Mouse (Mus musculus) c-Kit-positive CD71-negative TER-119-negative erythroid progenitor cells, embryonic 14.5 days (primary cell): ENCODE data around the gene Fezf1.

Experiments
- DNase-seq: peaks from one replicate; pipeline ENCODE4 v3.0.0-alpha.2; 2013; ENCODE audit warnings: low read depth

The Fezf1 gene

DNA sequence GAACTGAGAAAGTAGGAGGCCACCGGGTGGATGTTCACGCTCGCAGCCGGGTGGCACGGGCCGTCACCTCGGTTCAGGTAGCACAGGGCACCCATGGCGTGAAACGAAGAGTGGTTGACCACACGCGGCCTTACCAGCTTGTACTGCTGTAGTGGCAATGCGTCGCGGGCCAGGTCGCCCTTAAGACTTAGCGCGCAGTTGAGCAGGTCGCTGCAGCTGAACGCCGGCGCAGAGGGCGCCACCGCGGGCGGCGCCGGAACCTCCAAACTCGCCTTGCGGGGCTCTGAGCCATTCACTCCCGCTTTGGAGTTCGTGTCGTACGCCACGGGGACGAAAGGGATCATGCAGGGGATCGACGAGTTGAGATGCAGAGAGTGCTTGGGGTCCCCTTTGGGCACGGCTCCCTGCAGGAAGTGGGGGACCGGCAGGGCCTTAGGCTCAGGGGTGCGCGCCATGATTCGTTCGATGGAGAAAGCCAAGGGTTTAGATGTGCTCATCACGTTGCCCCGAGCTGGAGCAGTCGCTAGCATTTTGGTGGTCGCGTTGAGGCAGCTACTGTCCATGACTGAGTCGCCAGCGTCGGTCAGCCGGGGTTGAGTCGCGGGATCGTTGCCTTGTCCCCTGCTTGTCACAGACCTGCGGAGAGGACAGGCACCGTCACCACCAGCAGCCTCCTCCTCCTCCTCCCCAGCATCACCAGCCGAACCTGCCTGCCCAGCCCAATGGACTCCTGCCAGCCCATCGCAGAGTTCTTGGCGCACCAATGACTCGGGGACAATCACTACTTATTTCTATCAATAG lies 450 bp downstream of the Fezf1 start:
- DNase-seq: no peak

DNA sequence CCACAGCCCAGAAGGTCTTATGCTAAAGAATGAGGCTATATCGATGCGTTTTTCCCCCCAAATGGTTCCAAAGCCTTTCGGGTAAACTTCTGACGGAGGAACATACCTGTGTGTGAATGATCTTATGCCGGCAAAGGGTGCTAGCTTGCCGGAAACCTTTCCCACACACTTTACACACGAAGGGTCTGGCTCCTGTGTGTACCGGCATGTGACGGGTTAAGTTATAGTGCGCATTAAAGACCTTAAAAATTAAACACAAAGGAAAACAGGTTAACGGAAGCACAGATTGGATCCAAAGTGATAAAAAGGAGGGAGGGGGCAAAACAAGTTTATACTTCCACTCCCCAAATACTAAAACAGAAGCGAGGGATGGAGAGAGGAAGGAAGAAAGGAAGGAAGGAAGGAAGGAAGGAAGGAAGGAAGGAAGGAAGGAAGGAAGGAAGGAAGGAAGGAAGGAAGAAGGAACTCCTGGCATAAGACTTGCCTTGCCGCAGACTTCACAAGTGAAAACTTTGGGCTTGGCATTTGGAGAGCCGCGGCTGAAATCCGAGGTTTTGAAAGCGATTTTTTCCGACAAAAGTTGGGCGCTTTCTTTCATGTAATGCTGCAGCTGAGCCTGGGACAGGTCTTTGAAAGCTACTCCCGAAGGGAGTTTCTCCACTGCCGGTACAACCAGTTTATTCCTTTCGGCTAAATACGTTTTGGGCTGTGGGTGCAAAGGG lies 1.2 kb downstream of the Fezf1 start:
- DNase-seq: no peak

DNA sequence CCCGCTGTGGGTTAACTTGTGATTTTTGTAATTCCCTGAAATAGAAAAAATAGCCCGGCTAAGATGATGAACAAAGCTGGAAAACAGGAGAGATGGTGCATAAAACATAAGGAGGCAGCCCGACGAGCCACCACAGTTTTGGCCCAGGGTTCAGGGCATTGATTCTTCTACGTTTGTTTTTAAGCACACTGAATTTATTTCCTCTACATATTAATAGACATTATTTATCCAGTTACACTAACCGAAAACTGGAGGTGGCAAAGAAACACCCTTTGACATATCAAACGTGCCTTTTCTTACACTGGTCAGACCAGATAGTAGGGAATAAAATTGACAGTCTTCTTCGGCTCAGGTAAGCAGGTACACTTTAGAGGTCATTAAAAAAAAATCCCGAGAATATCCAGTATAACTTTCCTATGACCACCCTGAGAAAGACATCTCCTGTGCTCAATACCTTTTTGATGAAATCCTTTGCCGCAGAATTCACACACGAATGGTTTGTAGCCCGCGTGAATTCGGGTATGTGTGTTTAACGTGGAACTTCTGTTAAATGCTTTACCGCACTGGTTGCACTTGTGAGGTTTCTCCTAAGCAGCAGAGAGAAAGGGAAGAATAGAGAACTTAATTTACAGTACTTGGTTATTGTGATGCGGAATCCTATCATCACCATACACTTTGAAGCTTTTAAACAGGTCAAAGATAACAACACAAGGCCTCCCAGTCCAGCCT lies 1.9 kb downstream of the Fezf1 start:
- DNase-seq: no peak

DNA sequence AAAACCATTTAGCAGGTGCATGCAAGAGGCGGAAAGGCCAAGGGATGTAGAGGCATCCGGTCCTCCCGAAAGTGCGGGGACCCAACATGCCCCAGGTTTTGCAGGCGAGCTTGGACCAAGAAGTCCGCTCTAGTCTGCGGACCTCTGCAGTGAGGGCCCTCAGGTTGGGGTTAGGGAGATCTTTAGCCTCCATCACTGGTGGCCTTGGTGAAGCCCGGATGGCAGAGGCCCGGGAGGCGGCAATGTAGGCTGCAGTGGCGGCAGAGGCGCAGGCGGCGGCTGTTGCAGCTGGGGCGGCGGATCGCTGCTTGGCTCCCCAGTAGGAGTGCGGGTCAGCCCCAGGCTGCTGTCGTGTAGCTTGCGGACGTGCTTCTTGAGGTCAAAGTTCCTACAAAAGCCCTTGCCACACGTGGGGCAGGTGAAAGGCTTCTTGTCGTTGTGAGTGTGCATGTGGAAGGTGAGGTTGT lies 2.6 kb downstream of the Fezf1 start:
- no peak for DNase-seq

DNA sequence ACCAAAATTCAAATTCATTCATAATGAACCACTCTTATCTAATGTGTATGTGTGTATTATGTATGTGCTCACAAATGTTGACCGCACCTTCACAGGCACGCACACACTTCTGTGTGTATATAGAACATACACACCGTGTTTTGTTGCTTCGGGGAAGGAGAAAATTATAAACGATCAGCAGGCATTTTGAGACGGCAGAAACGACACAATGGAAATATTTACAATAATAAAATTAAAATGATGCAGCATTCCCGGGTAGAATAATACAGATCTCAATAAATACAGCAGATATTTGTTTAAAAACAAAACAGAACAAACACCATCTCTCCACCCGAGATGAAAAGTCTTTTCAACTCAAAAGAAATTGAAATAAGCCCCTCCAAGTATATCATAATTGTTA lies 3.0 kb downstream of the Fezf1 start:
- no peak for DNase-seq

DNA sequence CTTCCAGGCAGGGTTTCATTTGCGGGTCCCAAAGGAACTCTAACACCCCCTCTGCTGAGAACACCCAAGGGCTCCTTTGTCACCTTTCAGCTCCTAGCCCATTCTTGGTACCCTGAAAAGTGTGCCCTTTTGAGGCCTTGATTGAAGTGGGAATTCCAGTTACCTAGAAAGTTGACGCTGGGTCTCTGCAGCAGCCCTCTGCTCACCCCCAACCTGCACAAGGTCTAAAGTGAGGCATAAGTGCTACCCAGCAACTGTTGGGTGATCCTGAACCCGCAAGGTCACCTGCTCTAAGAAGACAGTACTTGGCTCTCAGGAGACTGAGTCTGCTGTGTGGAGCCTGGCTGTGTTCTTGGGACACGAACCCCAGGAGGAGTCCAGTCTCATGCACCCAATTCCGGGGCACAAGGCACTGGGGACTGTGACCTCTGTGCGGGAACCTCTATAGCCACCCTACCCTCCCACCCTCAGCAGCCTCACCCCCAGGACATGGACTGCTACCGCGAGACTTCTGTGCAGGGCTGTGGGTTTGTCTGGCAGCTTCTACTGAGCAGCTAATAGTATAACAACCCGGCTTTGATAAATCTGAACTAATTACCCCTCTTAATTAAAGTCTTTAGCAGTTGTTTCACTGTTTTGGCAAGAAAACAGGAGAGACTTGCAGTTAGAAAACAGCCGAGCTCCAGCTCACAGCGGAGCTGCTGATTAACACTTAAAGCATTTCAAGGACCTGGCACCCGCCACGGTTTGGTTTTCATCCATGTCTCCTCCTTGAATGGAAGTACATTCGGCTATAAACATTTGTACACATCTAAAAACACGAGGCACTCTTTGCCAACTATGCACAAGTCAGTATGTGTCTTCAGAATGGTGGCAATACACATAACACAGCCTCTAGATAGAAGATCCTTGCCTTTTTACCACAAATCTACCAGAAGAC lies 4.1 kb downstream of the Fezf1 start:
- DNase-seq: no peak

DNA sequence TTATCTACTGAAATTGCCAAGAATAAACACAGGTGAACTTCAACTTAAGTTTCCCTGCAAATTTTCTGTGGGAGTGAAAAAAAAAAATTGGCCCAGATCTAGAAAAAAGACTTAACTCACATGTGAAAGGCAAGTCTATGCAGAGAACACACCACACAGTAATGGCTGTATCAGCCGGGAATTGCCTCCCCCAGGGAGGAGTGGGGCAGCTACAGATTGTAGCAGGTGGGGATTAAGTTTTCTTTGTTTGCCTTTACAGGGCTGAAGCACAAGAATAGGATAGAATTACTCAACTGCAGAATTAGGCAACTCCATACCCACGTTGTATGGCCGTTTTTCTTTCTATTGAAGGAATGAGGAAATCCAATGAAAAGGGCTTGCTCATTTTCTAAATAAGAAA lies 36.7 kb downstream of the Fezf1 start:
- DNase-seq: no peak

DNA sequence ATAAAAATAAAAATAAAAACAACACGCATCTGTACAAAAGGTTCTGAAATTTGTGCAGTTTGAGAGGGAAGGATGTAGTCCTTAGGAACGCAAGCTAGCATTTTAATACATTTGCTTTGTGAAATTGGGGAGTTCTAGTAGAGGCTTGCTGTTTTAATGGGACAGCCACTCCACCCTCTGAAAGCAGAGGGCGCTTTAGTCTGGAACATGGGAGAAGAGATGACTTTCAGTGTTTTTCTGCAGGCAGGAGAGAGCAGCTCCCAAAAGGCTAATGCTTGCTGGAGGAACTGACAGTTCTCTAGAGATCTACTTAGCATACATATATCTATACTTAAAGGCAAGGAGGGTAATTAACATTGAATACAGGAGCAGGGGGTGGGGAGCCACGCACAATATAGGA lies 40.4 kb downstream of the Fezf1 start:
- no peak for DNase-seq

DNA sequence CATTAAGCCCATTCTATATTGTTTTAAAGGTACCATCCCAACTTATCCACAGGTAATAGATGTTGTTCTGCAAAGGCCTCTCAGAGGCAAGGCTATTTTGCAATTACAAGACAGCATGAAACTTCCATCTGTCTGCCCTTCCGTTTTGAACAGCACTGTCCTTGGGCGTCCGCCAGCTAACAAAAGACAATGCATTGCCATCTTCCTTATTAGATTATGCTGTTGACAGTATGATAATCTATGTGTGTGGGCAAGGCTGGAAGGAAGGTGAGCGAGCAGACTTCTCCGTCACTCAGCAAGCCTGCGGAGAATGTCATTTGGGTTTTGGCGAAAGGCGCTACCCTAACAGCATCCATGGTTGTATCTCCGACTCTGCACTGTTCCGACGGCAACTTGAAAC lies 45.5 kb downstream of the Fezf1 start:
- DNase-seq: no peak
